Mouse (Mus musculus) hematopoietic multipotent progenitor cell, adult 10-12 weeks (in vitro differentiated cells): ENCODE measurements around the gene Gm136. TPM values are rescaled to one million over a fixed set of nuclear protein-coding genes. Genes with fewer than 3 reads are reported as not detected.

Experiments
- polyA plus RNA-seq: library from polyadenylated mRNA; stranded (reverse); fragments of >175 nt; gene quantifications from 2 replicates; pipeline ENCODE4 v1.2.3, GENCODE M21; 2012; ENCODE audit warnings: low replicate concordance

The Gm136 gene
- polyA plus RNA-seq: not detected in 2 replicates

GRCm38 (mm10) chr4:34756163-34756562, at the start of gene Gm136:
Gene Gm136 (minus strand): TSS chr4:34756263.

GRCm38 (mm10) chr4:34777677-34778527, 21.8 kb upstream of the Gm136 start, which contains the start of gene Smim8:
Gene Smim8 (minus strand): TSS chr4:34778423.

GRCm38 (mm10) chr4:34729851-34730341, 26.2 kb downstream of the Gm136 start, which contains the start of gene Cfap206:
Gene Cfap206 (minus strand): TSS chr4:34730206.

Other genes starting within 250 kb of the Gm136 start
- gene Akirin2, start 205.3 kb downstream of the Gm136 start, polyA plus RNA-seq: 45.9 and 78.7 TPM in 2 replicates
- gene Orc3, start 141.3 kb downstream of the Gm136 start, polyA plus RNA-seq: 1.7 and 5.1 TPM in 2 replicates
- gene Rars2, start 141.3 kb downstream of the Gm136 start, polyA plus RNA-seq: 1.6 and 2.4 TPM in 2 replicates
- gene Slc35a1, start 68.8 kb downstream of the Gm136 start, polyA plus RNA-seq: 1.2 and 2.0 TPM in 2 replicates
- gene Cfap206, start 26.1 kb downstream of the Gm136 start, polyA plus RNA-seq: not detected in 2 replicates
- 4.4 and 15.0 TPM in 2 replicates for gene Smim8, start 22.2 kb upstream of the Gm136 start, polyA plus RNA-seq
- 2.8 and 4.2 TPM in 2 replicates for gene Zfp292, start 126.7 kb upstream of the Gm136 start, polyA plus RNA-seq
- gene Cga, start 137.5 kb upstream of the Gm136 start, polyA plus RNA-seq: not detected in 2 replicates